Comparison of ENCODE assay signal across 24 mouse cellular contexts in the genomic region with DNA sequence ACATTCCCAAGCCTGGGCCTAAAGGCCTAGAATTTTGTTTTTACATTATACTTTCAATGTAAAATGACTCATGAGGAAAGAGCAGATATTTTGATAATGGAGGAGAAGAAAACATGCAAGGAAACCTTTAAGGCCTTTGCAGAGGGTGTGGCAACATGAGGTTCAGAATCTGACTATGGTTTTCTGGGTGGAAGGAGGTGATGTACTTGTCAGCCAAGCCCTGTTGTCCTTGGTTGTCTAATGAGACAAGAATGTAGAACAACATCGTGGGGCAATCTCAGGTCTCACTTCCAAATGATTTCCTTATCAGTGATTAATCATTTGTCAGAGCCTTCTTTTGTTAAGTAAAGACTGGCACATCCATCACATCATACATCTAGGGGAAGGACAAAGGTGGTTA.
"Had no signal": no experiment of that assay in that cellular context is flagged by ENCODE, and none has a peak within 500 bp of the region (broad histone marks: within the 10 kb centered on the region; RNA-seq: fewer than 3 reads in every experiment).

No protein-coding gene starts in this region.

- H3K9me3 ChIP-seq: heart, embryonic 10.5 days; hindbrain, embryonic 10.5 days; hindbrain, embryonic 13.5 days; hindbrain, embryonic 15.5 days; limb, embryonic 13.5 days; limb, embryonic 15.5 days; liver, embryonic 12.5 days had no signal

- H3K36me3 ChIP-seq: heart, embryonic 10.5 days; heart, embryonic 12.5 days; hindbrain, embryonic 10.5 days; hindbrain, embryonic 13.5 days; hindbrain, embryonic 15.5 days; limb, embryonic 13.5 days; limb, embryonic 15.5 days; liver, embryonic 12.5 days had no signal

- H3K4me2 ChIP-seq: heart, embryonic 12.5 days; hindbrain, embryonic 13.5 days; hindbrain, embryonic 15.5 days; limb, embryonic 13.5 days; limb, embryonic 15.5 days; liver, embryonic 12.5 days had no signal

- H3K4me3 ChIP-seq: gastrocnemius, adult 2 months; heart, embryonic 10.5 days; heart, embryonic 12.5 days; hindbrain, embryonic 10.5 days; hindbrain, embryonic 13.5 days; hindbrain, embryonic 15.5 days; layer of hippocampus, adult 2 months; left cerebral cortex, adult 2 months; limb, embryonic 13.5 days; limb, embryonic 15.5 days; liver, embryonic 12.5 days had no signal

- DNase-seq: gastrocnemius, adult 2 months; gastrocnemius, postnatal 10 days; gastrocnemius, postnatal 25 days; heart, adult 18-20 months; heart, postnatal 10 days; heart, postnatal 4 days; kidney, adult 18-20 months; kidney, adult 8-10 months; kidney, postnatal 10 days; kidney, postnatal 25 days; kidney, postnatal 4 days; left cerebral cortex, postnatal 4 days had no signal

- H3K9ac ChIP-seq: heart, embryonic 12.5 days; hindbrain, embryonic 13.5 days; hindbrain, embryonic 15.5 days; limb, embryonic 13.5 days; limb, embryonic 15.5 days; liver, embryonic 12.5 days had no signal

- H3K4me1 ChIP-seq: hindbrain, embryonic 10.5 days; hindbrain, embryonic 13.5 days; hindbrain, embryonic 15.5 days; limb, embryonic 13.5 days; limb, embryonic 15.5 days; liver, embryonic 12.5 days had no signal

- ATAC-seq: hindbrain, postnatal 0 days; intestine, embryonic 16.5 days; liver, embryonic 12.5 days had no signal

- H3K27ac ChIP-seq: gastrocnemius, adult 2 months; heart, embryonic 10.5 days; hindbrain, embryonic 10.5 days; hindbrain, embryonic 13.5 days; hindbrain, embryonic 15.5 days; hindbrain, postnatal 0 days; layer of hippocampus, adult 2 months; left cerebral cortex, adult 2 months; limb, embryonic 13.5 days; limb, embryonic 15.5 days; liver, embryonic 12.5 days had no signal

- H3K27me3 ChIP-seq: heart, embryonic 12.5 days; hindbrain, embryonic 13.5 days; hindbrain, embryonic 15.5 days; limb, embryonic 13.5 days; limb, embryonic 15.5 days; liver, embryonic 12.5 days had no signal
